Mouse (Mus musculus) ES-Bruce4 (cell line): ENCODE results near the gene Gm10271.

Experiments used
- CTCF ChIP-seq: IDR thresholded peaks from one replicate; pipeline ENCODE4 v1.8.1; 2011; ENCODE audit warnings: low read depth, low read length
- POLR2A ChIP-seq: IDR thresholded peaks from one replicate; pipeline ENCODE4 v1.8.1; 2011; ENCODE audit warnings: low read length; ENCODE audit not compliant: insufficient read depth

GRCm38 (mm10) chr10:116957867-116958551 lies 14.4 kb downstream of the Gm10271 start:
- TF ChIP-seq CTCF: no peak
- TF ChIP-seq POLR2A: no peak
